Comparison of ENCODE assay signal across 8 mouse cellular contexts in genomic region chrX:10070689-10071088, GRCm38 (mm10). TPM values are rescaled to one million over a fixed set of nuclear protein-coding genes. Genes with fewer than 3 reads are reported as not detected.
A peak's percentile ranks its signal among the peaks of the same experiment; 100 is the strongest.
DNase-seq lines count a peak whose midpoint lies in the region; ATAC-seq and TF ChIP-seq lines count a peak whose summit lies in the region.

No protein-coding gene starts in this region.

- no peaks in the 10 kb centered on the region for H3K27me3 ChIP-seq in heart, adult 2 months (ENCODE audit: control insufficient read depth, insufficient read depth, low read length)
- no peaks in the 10 kb centered on the region for H3K27me3 ChIP-seq in heart, embryonic 12.5 days (replicated peaks)
- no peaks in the 10 kb centered on the region for H3K27me3 ChIP-seq in midbrain, embryonic 14.5 days (ENCODE audit: control insufficient read depth, insufficient read depth, low read length)

- no peaks in the 10 kb centered on the region for H3K4me1 ChIP-seq in heart, adult 2 months (ENCODE audit: control insufficient read depth, insufficient read depth, low read length)
- no peaks in the 10 kb centered on the region for H3K4me1 ChIP-seq in heart, embryonic 12.5 days (replicated peaks)
- no peaks in the 10 kb centered on the region for H3K4me1 ChIP-seq in ES-E14 (ENCODE audit: control insufficient read depth in 2 of 2, insufficient read depth in 2 of 2, low read length in 2 of 2, poor library complexity in 1 of 2)
- no peaks in the 10 kb centered on the region for H3K4me1 ChIP-seq in midbrain, embryonic 14.5 days (ENCODE audit: control insufficient read depth, insufficient read depth, low read length)

- DNase-seq in heart, adult 2 months = no peak
- peak; percentile 11 for DNase-seq in ES-E14 (ENCODE audit: low read depth, low spot score)
- DNase-seq in cerebellum, postnatal 25 days = peak; percentile 32 to 52
- DNase-seq in kidney, postnatal 4 days = peak; percentile 7 to 25
- peak; percentile 73 for DNase-seq in midbrain, embryonic 14.5 days
- DNase-seq in thymus, postnatal 36 days = no peak

- no peak overlapping the region for H3K4me3 ChIP-seq in heart, adult 2 months
- H3K4me3 ChIP-seq in heart, embryonic 12.5 days = no peak overlapping the region
- no peak overlapping the region for H3K4me3 ChIP-seq in ES-E14 (ENCODE audit: insufficient read depth in 1 of 2, low read depth in 1 of 2, low read length in 2 of 2, poor library complexity in 1 of 2, severe bottlenecking in 1 of 2)
- no peak overlapping the region for H3K4me3 ChIP-seq in midbrain, embryonic 14.5 days (replicated peaks; ENCODE audit: low read depth, low read length)

- H3K9me3 ChIP-seq in heart, embryonic 12.5 days (replicated peaks) = no peaks in the 10 kb centered on the region
- H3K9me3 ChIP-seq in ES-E14 (ENCODE audit: control insufficient read depth, insufficient read depth, low read depth, low read length) = no peaks in the 10 kb centered on the region
- H3K9me3 ChIP-seq in midbrain, embryonic 14.5 days (ENCODE audit: control insufficient read depth, low read length) = no peaks in the 10 kb centered on the region

- WGBS in heart, adult 2 months = 20% methylated on average over 6 of the region's 6 CpGs
- WGBS in heart, embryonic 12.5 days = 19% methylated on average over 6 of the region's 6 CpGs
- WGBS in midbrain, embryonic 14.5 days = 24% methylated on average over 6 of the region's 6 CpGs

- in situ Hi-C loops in ES-E14 (cut with MboI; ENCODE audit: low sequenced_read_pairs in 2 of 2, unreplicated experiment in 2 of 2) = no loop called here

- no peak for TF ChIP-seq EP300 in heart, adult 2 months (IDR thresholded peaks at IDR 0.05; ENCODE audit: insufficient read depth, low read depth, low read length)

- no peak for TF ChIP-seq POLR2A in heart, adult 2 months (IDR thresholded peaks at IDR 0.05; ENCODE audit: insufficient read depth, low read depth, low read length)

- H3K4me2 ChIP-seq in heart, embryonic 12.5 days = no peak overlapping the region
- H3K4me2 ChIP-seq in midbrain, embryonic 14.5 days (ENCODE audit: low read length) = no peak overlapping the region

- intact Hi-C loops in heart, adult 2 months (cut with DNase I) = no loop called here

- H3K36me3 ChIP-seq in heart, adult 2 months (ENCODE audit: control insufficient read depth, insufficient read depth, low read length) = no peaks in the 10 kb centered on the region
- no peaks in the 10 kb centered on the region for H3K36me3 ChIP-seq in heart, embryonic 12.5 days
- no peaks in the 10 kb centered on the region for H3K36me3 ChIP-seq in ES-E14 (ENCODE audit: control insufficient read depth, insufficient read depth, low read length, poor library complexity, severe bottlenecking)
- no peaks in the 10 kb centered on the region for H3K36me3 ChIP-seq in midbrain, embryonic 14.5 days (ENCODE audit: control insufficient read depth, insufficient read depth, low read length)

- H3K9ac ChIP-seq in heart, adult 2 months (ENCODE audit: low read depth, low read length) = no peak overlapping the region
- no peak overlapping the region for H3K9ac ChIP-seq in heart, embryonic 12.5 days
- H3K9ac ChIP-seq in ES-E14 (ENCODE audit: insufficient read depth, low read depth, low read length, poor library complexity, severe bottlenecking) = no peak overlapping the region
- no peak overlapping the region for H3K9ac ChIP-seq in midbrain, embryonic 14.5 days (replicated peaks; ENCODE audit: low read length)

- TF ChIP-seq CTCF in heart, adult 2 months (IDR thresholded peaks at IDR 0.05) = peak; percentile 57

- ATAC-seq in heart, embryonic 12.5 days (ENCODE audit: insufficient number of reproducible peaks, low FRiP score) = no peak
- no peak; the same call in 1 of the 2 replicates for ATAC-seq in midbrain, embryonic 14.5 days (ENCODE audit: low FRiP score, low TSS enrichment)
- no peak for ATAC-seq in activated CD4-positive, CD25-positive, alpha-beta regulatory T cell, adult 4 months

- H3K27ac ChIP-seq in heart, adult 2 months = no peak overlapping the region
- H3K27ac ChIP-seq in heart, embryonic 12.5 days (ENCODE audit: poor library complexity, severe bottlenecking) = no peak overlapping the region
- no peak overlapping the region for H3K27ac ChIP-seq in ES-E14 (ENCODE audit: insufficient read depth, low read depth, low read length, poor library complexity, severe bottlenecking)
- H3K27ac ChIP-seq in midbrain, embryonic 14.5 days (replicated peaks; ENCODE audit: low read depth, low read length) = no peak overlapping the region

- H3K79me2 ChIP-seq in heart, adult 2 months (replicated peaks; ENCODE audit: control insufficient read depth, insufficient read depth, low read length) = no peaks in the 10 kb centered on the region

TF ChIP-seq in ES-E14, 5 proteins besides CTCF, POLR2A, EP300 and RAD21:
- TF ChIP-seq HCFC1 (IDR thresholded peaks at IDR 0.05; ENCODE audit: borderline replicate concordance, insufficient read depth, low read length) (no peak), ZC3H11A (IDR thresholded peaks at IDR 0.05; ENCODE audit: borderline replicate concordance, low read depth, low read length) (0 out of 2 replicates have a peak, but pooled peaks have one; percentile 2)

RNA-seq across cellular contexts. Expression of gene Srpx, which starts 46.8 kb away (rescaled TPM):
- total RNA-seq in heart, adult 2 months (2021) = 1 to 10 TPM; 2.7 to 4.2 TPM
- polyA plus RNA-seq in heart, adult 2 months (2012; rRNA removed) = 5.2 and 7.2 TPM in 2 replicates
- polyA plus RNA-seq in heart, embryonic 12.5 days (2016; fragmentation: Nextera tagmentation; extraction: Ambion mirVana) = 2.8 and 3.3 TPM in 2 replicates
- total RNA-seq in ES-E14 (2012; rRNA removed) = 0.32 and 0.36 TPM in 2 replicates
- polyA plus RNA-seq in midbrain, embryonic 14.5 days (2014; fragmentation: Nextera tagmentation; extraction: Ambion mirVana) = 0.76 and 3.1 TPM in 2 replicates
- not detected for polyA plus RNA-seq in activated CD4-positive, CD25-positive, alpha-beta regulatory T cell, adult 4 months (2017; shearing (Covaris generic))

Comparison
In these comparisons a context has a peak if more than half of its experiments do, and no peak if none do; other contexts are left out.
1. DNase-seq: peak in ES-E14 (single experiment), cerebellum, postnatal 25 days (2 of 2), kidney, postnatal 4 days (2 of 2) and midbrain, embryonic 14.5 days (single experiment); none in heart, adult 2 months (0 of 2) and thymus, postnatal 36 days (0 of 2).